Mouse (Mus musculus) kidney, postnatal 14 days (tissue): ENCODE results near the gene 4930518I15Rik.
"Not testable (repeated sequence)": the region's sequence is repeated elsewhere in the genome, so short reads cannot be mapped to it uniquely, and the experiment has no call there.

Experiments used
- DNase-seq: peaks from one replicate; pipeline ENCODE4 v3.0.0; 2022; ENCODE audit warnings: mixed read lengths

The 4930518I15Rik gene

GRCm38 (mm10) chr2:156841841-156842706 lies 15.7 kb downstream of the 4930518I15Rik start:
- peak; percentile 64 for DNase-seq

GRCm38 (mm10) chr2:156841028-156841840 lies 16.5 kb downstream of the 4930518I15Rik start:
- DNase-seq: peak; percentile 79

DNA sequence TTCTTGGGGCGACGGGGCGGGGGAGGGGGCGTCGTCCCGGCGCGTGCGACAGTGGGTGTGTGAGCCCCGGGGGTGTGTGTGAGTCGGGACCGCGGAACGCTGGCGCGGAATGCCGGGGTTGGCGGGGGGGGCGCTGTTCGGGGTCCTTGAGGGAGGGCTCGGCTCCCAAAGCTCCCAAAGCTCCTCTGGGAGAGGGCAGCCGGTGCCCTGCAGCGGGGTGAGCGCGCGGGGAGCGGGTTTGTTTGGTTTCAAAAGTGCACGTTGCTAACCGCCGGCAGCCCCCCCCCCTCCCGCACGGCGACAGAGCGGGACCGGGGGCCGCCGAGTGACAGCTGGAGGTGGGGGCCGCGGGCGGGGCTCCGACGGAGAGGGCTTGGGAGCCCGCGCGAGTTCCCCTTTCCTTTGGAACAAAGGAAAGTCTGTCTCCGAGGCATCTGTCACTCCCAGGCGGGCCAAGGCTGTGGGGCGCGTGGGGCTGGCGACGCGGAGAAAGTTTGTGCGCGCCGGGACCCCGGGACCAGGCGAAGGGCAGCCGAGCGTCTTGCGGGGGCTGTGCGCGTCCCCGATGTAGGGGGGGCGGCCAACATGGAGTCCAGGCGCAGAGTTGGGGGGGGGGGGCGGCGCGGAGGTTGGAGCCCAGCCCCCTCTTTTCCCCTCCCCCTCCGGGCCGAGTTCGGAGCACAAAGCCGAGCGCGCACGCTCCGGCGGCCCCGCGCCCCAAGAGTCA lies 17.3 kb downstream of the 4930518I15Rik start:
- DNase-seq: peak; percentile 59

DNA sequence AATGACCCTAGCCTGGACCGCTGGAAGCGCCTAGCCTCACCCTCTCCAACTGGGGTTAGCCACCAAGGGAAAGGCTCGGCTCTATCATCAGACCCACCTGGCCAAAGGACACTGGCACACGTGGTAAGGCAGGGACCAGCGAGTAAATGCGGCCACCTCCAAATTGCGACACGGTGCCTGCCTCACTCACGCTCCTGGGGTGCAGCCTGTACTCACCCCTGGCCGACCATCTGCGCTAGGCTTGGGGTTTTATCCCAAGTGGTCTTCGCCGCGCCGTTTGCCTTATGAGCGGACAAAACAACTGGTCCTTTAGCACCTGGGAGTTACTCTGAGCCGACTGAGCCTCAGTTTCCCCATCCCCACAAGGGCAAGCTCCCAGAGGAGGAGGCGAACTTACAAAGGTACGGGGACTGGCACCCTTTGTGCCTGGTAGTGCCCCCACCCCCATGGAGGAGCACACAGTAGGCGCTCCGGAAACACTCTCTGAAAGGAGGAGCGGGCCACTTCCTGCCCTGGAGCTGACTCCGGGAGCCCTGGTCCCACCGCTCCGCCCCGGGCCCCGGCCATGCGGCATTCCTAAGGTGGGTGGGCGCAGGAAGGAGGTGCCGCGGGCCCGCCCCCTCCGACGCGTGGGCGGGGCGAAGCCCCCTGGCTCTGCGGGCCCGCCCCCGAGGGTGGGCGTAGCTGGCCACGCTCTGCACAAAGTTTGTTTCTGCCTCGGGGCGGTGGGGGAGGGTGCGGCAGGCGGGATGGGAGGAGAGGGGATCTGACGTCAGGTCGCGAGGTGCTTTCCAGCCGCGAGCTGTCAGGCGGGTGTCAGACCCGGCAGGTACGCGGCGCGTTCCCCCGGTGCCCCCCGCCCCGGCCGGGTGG lies 18.2 kb downstream of the 4930518I15Rik start, which contains the start of gene Tgif2:
TSS of gene Tgif2 (plus strand) at position 689 of the 873 bp plus-strand sequence.
- DNase-seq: peak; percentile 92

GRCm38 (mm10) chr2:156838839-156839238 lies 18.9 kb downstream of the 4930518I15Rik start:
- no peak for DNase-seq

DNA sequence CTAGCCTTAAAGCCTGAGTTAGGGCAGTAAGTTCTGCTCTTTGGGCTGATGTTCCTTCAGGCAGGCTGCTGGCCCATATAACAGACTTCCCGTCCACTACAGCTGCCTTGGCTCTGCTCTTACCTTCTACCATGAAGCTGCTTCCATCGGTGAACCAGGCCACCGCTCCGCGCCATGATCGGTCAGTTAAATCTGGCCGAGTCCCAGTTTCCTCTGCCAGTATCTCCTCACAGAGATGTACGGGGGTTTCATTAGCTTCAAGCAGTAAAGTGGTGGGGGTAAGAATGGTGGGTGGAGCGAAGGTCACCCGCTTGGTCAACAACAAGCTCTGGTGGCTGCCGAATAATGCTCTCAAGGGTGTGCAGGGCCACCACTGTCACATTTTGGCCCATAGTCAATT lies 23.4 kb downstream of the 4930518I15Rik start:
- no peak for DNase-seq

- not testable (repeated sequence) for DNase-seq
Observed at GRCm38 (mm10) chr2:156825128-156825527, 32.6 kb downstream of the 4930518I15Rik start.

DNA sequence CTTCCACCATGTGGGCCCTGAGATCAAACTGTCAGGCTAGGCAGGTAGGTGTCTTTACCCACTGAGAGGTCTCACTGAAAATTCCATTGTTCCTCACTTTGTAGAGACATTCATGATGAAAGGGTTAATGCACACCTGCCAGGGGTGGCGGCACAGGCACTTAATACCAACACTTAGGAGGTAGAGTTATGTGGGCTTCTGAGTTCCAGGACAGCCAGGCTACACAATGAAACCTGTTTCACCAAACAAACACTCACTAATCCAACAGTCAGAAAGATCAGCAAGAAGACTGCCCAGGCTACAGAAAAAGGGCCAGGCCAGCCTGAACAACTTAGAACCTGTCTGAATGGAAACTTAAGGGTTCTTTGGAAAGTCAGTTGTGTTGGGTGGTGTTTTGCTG lies 41.6 kb downstream of the 4930518I15Rik start:
- no peak for DNase-seq

GRCm38 (mm10) chr2:156815412-156815811 lies 42.3 kb downstream of the 4930518I15Rik start:
- DNase-seq: no peak

GRCm38 (mm10) chr2:156814893-156815292 lies 42.9 kb downstream of the 4930518I15Rik start:
- peak; percentile 26 for DNase-seq

GRCm38 (mm10) chr2:156814344-156814801 lies 43.4 kb downstream of the 4930518I15Rik start:
- peak; percentile 83 for DNase-seq

DNA sequence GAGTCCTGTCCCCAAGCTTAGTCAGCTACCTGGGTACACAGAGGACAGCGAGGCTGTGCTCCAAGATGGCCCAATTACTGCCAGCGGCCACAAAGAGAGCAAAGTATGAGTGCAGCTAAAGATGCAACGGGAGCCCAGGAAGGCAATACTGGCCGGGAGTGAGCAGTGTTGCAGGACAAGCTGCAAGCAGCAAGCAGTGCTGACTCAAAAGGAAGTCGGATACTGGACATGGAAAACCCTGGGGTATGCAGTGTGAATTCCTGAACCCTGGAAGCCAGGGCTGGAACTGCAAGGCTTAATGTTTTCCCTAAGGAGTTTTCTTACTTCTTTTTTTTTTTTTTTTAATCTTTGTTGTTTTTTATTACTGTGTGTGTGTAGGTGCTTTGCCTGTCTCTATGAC lies 46.2 kb downstream of the 4930518I15Rik start:
- peak; percentile 21 for DNase-seq

DNA sequence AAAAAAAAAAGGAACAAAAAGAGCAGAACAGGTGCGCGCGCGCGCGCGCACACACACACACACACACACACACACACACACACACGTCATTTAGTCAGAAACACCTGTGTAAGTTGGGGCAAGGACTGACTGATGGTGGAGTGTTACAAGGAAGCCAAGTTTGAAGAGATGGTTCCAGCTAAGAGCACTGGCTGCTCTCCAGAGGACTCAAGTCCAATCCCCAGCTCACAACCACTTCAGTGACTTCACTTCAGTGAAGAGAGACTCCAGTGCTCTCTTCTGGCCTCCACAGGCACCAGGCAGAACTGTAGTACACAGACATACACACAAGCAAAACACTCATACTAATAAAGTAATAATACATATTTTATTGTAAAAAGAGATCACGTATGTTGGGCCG lies 47.0 kb downstream of the 4930518I15Rik start:
- DNase-seq: peak; percentile 25

- DNase-seq: peak; percentile 81
Observed at GRCm38 (mm10) chr2:156809579-156809978, 48.2 kb downstream of the 4930518I15Rik start.

GRCm38 (mm10) chr2:156806886-156807285 lies 50.9 kb downstream of the 4930518I15Rik start:
- DNase-seq: no peak
